Mouse (Mus musculus): ENCODE measurements at regions not wholly inside any gene's neighbourhood (a gene's known extent, or its start where the extent isn't known, plus 50 kb on each side); places are given as distances from the start of the nearest gene placed in this dataset.

- TF ChIP-seq CTCF (IDR thresholded peaks at IDR 0.05; ENCODE audit: control insufficient read depth, insufficient read depth, insufficient read length): peak; percentile 26
- TF ChIP-seq FOSL1 (IDR thresholded peaks at IDR 0.05; ENCODE audit: insufficient read depth, low read length, poor library complexity, severe bottlenecking): no peak
- TF ChIP-seq USF1 (IDR thresholded peaks at IDR 0.05; ENCODE audit: low read depth): no peak
- no peak for TF ChIP-seq MYOD1 (IDR thresholded peaks at IDR 0.05; ENCODE audit: control insufficient read depth, insufficient read length, low read depth)
- TF ChIP-seq MYOG (IDR thresholded peaks at IDR 0.05; ENCODE audit: control insufficient read depth, extremely low read depth, insufficient read length): no peak
- TF ChIP-seq CEBPB (IDR thresholded peaks at IDR 0.05; ENCODE audit: low read depth): no peak
- no peak for TF ChIP-seq MAX (IDR thresholded peaks at IDR 0.05)
Measured at GRCm38 (mm10) chr17:73008901-73009300, 90.8 kb downstream of the Lbh start.
